Mouse (Mus musculus): Measurements from ENCODE around the gene Txndc12.
A peak's percentile ranks its signal among the peaks of the same experiment; 100 is the strongest.

Gene Txndc12

DNA sequence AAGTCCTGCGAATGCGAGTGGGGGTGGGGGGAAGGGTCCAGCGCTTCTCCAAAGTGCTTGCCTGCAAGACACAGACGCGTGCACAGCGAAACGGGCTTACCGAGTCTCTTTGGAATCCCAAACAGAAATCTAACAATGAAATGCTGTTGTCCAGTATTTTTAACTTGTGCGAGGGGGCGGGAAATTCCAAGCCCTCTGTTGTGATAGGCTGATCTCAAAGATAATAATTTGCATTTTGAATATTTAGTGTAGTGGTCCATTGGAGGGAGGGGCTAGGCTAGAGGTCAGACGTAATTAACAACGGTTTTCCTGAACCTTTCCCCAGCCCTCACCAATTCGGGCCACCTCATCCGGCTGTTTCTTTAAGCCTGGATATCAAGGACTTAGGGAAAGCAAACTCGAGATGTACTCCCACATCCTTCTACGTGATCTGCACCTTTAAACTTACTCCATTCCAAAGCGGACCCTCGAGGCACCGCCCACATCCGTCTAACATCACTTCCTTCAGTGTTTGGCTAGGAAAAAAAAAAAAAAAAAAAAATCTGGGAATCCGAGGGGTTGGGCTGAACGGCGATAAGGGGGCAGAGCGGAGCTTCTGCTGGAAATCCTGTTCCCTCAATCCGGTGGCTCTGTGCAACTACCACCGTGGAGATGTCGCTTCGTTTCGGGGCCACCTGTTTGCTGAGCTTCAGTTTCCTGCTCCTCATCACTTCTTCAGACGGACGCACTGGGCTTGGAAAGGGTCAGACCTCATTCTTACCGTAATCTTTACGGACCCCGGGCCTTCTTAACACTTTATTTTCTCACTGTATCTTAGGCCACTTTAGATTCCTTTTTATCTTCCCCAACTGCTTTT, at the start of gene Txndc12:
TSS of gene Txndc12 (plus strand) at position 487 of the 856 bp plus-strand sequence.
- ATAC-seq (ENCODE audit: insufficient number of reproducible peaks, low FRiP score, low TSS enrichment): peak; percentile 70

DNA sequence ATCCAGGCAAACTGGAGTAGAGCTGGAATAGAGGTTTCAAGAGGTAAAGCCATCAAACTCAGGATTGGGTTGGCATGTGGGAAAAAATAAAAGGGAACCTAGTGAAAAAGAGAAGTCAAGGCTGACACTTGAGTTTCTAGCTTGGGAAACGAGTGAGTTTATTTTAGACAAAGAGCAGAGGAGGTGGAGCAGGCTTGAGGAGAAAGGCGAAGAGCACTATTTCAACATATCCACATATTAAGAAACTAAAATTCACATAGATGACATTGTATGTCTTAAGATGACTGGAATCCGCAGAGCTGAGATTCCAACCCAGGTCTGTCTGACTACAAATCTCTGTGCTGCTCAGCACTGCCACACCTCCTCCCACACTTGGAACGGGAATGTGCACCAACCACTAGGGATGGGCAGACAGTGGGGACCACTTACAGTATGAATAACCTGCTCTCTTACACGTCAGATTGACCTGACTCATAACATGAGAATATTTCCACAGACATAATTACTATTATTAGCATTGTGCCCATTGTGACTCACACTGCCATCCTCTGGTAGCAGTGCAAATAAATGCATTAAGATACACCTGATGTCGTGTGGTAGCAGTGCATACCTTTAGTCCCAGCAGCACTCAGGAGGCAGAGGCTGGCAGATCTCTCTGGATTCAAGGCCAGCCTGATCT, 45.0 kb upstream of the Txndc12 start:
- ATAC-seq (ENCODE audit: insufficient number of reproducible peaks, low FRiP score, low TSS enrichment): no peak

GRCm38 (mm10) chr4:108790507-108790906, 43.9 kb upstream of the Txndc12 start:
- no peak for ATAC-seq (ENCODE audit: insufficient number of reproducible peaks, low FRiP score, low TSS enrichment)

GRCm38 (mm10) chr4:108793941-108794340, 40.5 kb upstream of the Txndc12 start:
- no peak for ATAC-seq (ENCODE audit: insufficient number of reproducible peaks, low FRiP score, low TSS enrichment)

GRCm38 (mm10) chr4:108796701-108797100, 37.7 kb upstream of the Txndc12 start:
- no peak for ATAC-seq (ENCODE audit: insufficient number of reproducible peaks, low FRiP score, low TSS enrichment)

DNA sequence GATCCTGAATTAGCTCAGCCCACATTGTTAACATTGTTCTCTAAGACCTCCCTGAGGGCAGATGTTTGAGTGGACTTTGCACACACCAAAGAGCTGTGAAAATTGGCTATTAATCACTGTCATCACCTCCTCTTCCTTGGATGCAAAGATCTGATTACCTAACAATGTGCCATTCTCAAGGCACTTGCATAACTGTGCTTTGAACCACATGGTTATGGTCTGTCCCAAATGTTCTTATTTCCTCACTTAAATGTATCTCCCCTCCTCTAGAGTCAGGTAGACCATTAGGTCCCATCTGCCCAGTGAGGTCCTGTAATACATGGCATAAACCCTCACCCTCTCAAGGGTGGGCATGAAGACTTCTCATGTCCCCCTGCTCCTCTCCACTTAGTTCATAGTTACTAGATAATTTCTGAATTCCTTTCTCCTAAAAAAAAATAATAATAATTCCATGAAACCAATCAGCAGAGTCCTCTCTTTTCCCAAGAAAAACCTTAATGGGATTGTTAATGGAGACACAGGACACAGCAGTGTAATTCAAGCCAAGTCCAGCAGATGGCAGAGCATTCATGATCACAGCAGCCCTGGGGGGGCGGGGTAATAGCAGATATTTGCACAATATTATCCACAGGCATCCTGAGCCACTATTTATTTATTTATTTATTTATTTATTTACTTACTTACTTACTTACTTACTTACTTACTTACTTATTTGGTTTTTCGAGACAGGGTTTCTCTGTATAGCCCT, 36.1 kb upstream of the Txndc12 start:
- ATAC-seq (ENCODE audit: insufficient number of reproducible peaks, low FRiP score, low TSS enrichment): no peak

DNA sequence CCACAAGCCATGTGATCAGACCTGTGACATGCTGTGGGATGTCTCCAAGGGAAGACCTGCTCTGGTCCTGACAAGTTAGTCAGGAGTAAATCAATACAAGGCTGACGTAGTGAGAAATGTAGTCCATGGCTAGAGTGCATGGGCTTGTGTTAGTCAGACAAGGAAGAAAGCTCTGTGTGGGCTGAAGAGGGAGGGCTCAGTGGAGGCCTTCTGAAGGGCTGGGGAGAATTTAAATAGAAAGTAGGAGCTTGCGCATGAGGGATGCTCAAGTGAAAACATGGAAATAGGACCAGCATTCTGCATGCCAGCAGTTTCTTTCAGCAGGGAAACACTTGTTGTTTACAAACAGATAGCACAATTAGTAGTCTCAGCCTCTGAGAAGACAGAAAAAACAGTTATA, 30.9 kb upstream of the Txndc12 start:
- ATAC-seq (ENCODE audit: insufficient number of reproducible peaks, low FRiP score, low TSS enrichment): no peak

DNA sequence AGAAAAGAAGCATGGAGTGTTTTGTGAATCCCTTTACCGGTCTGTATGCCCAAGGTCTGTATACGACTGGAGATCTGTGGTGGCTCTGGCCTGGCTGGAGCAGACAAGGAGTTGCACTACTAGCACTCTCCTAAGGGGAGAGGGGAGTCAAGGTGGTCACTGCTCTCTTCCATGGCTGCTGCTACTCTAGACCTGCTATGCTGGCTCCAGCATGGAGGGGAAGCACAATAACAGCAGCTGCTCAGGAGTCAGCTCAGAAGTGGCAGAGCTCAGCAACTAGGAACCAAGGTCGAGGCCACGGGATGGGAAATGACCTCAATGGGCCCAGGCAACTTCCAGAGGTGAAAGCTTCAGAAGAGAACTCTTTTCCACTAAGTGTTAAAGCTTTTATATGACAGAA, 23.3 kb upstream of the Txndc12 start:
- no peak for ATAC-seq (ENCODE audit: insufficient number of reproducible peaks, low FRiP score, low TSS enrichment)

DNA sequence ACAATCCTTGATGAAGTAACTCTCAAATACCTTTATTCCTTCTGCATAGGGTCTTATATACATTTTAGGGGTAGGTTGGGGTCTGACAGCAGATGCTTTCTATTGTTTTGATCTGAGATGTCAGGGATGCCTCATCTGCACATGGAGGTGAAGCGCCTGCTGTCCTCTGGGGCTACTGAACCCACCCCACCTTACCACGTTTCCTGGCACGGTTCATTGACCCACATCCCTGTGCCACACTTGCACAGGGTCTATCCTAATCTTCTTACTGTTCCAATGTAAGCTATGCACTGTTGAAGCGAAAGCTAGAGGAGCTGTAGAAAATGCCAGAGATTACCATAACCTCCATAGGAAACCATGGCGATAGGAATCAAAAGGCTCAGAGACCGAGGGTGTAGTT, 22.9 kb upstream of the Txndc12 start:
- no peak for ATAC-seq (ENCODE audit: insufficient number of reproducible peaks, low FRiP score, low TSS enrichment)

DNA sequence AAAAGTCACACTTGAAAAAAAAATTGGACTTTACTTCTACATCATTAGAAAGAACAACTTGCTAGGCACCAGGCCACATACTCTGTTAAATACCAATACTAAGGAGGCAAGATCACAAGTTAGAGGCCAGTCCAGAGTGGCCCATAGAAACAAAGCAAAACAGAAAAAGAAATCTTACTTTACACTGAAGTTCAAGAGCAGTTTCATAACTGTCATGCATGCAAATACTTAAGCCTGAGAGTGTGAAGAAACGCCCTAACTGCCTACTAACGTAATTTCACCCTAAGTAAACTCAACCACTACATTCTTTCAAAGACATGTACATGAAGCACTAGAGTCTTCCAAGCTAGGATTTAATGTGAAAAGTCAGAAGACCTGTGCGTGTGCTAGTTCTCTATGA, 8.7 kb upstream of the Txndc12 start:
- no peak for ATAC-seq (ENCODE audit: insufficient number of reproducible peaks, low FRiP score, low TSS enrichment)

DNA sequence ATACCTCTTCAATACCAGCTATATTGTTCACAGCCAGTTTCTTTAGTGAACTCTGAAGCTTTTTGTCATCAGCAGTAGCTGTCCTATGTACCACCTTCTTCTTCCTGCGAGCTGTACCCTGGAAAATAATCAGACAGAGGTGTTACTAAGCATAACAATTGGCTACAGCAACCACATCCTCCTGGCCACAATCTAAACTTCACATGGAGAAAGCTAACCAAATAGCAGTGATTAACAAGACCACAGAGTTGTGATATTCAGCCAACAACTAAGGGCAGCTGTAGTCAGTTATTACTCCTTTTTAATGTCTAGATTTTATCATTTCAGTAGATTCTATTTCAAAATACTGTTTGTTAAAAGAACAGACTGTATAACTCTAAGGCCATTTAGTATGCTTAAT, 8.3 kb upstream of the Txndc12 start:
- ATAC-seq (ENCODE audit: insufficient number of reproducible peaks, low FRiP score, low TSS enrichment): no peak

- no peak for ATAC-seq (ENCODE audit: insufficient number of reproducible peaks, low FRiP score, low TSS enrichment)
Observed at GRCm38 (mm10) chr4:108826643-108827042, 7.8 kb upstream of the Txndc12 start.

- ATAC-seq (ENCODE audit: insufficient number of reproducible peaks, low FRiP score, low TSS enrichment): no peak
Observed at GRCm38 (mm10) chr4:108830698-108831097, 3.7 kb upstream of the Txndc12 start.

DNA sequence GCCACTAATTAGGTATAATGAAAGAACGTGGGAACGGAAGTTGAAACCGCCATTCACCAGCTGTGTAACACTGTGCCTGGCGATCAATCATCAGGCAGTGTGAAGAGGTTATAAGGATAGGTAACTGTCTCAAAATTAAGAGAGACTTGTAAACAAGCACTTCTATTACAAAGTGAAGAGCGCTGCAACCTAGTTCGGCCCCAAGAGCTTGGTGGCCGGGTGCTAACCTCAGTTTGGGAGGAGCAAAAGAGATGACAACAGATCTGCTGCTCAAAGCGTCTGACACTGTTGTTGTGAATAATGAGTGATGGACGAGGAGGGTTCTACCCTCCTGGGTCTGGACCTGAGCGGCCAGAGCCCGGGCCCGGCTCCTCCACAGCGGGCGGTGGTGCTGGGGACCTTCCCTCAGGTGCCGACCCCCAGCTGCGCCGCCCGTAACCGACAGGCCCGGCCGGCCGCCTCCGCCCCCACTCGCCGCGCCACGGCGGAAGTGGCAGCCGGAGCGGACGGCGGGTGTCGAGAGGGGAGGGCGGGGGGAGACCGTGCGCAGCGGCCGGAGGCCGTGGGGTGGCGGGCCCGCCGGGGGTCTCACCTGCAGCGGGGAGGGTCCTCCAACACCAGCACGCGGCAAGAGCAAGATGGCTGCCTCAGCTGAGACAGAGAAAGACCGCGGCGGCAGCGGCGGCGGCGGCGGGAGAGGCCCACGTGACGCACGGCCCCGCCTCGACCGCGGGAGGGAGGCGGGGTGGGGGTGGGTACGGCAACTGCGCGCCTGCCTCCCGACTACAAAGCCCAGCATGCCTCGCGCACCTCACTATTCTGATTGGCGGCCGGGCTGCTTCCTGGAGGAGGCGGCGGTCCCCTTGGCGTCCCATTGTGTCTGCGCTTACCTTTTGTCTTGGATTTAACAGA, 1.2 kb upstream of the Txndc12 start, which contains the start of gene Btf3l4:
TSS of gene Btf3l4 (minus strand) at position 699 of the 912 bp plus-strand sequence.
- peak; percentile 86 for ATAC-seq (ENCODE audit: insufficient number of reproducible peaks, low FRiP score, low TSS enrichment)

DNA sequence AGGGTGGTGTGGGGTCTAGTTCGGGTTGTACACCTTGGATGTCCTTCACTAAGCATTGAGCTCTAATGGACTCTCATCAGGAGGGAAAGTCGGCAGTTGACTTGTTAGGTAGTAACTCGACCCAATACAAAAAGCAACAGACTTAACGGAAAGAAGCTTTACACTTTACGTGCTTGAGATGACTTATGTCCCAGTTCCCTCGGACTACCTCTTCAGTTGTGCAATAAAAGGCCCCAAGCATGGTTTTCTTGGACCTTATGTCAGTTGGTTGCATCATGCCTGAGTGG, 630 bp upstream of the Txndc12 start:
- 0 out of 2 replicates have a peak, but pooled peaks have one; percentile 12 for ATAC-seq (ENCODE audit: insufficient number of reproducible peaks, low FRiP score, low TSS enrichment)

DNA sequence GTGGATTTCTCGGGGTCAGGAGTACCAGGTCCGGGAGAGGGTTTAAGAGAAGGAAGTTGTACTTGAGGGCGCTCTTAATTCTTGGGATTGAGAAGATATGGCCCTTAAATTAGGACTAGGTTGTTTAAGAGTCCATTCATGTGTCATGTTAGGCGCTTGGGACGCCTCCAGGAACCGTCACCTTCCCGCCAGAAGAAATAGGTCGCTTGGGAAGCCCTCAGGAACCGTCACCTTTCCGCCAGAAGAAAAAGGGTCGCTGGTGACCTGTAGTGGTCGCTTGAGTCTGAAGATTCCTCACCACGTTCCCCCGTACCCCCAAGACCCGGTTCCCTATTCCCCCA, 540 bp downstream of the Txndc12 start:
- no peak for ATAC-seq (ENCODE audit: insufficient number of reproducible peaks, low FRiP score, low TSS enrichment)

DNA sequence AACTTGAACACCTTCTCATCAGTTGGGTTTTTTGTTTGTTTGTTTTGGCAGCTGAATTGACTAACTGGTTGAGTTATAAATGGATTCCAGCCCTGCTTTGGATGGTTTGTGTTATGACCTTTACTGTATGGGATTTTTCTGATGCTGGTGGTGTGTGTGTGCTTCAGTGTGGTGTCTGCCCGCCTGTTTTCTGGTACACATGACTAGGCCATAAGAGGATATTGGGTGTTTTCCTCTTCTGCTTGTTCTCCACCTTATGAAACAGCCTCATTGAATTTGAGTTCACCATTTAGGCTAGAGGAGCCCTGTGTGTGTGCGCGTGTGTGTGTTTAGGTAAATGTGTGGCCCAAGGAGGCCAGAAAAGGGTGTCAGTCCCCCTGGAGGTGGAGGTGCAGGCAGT, 1.1 kb downstream of the Txndc12 start:
- ATAC-seq (ENCODE audit: insufficient number of reproducible peaks, low FRiP score, low TSS enrichment): no peak

- no peak for ATAC-seq (ENCODE audit: insufficient number of reproducible peaks, low FRiP score, low TSS enrichment)
Observed at GRCm38 (mm10) chr4:108838031-108838430, 3.6 kb downstream of the Txndc12 start.

DNA sequence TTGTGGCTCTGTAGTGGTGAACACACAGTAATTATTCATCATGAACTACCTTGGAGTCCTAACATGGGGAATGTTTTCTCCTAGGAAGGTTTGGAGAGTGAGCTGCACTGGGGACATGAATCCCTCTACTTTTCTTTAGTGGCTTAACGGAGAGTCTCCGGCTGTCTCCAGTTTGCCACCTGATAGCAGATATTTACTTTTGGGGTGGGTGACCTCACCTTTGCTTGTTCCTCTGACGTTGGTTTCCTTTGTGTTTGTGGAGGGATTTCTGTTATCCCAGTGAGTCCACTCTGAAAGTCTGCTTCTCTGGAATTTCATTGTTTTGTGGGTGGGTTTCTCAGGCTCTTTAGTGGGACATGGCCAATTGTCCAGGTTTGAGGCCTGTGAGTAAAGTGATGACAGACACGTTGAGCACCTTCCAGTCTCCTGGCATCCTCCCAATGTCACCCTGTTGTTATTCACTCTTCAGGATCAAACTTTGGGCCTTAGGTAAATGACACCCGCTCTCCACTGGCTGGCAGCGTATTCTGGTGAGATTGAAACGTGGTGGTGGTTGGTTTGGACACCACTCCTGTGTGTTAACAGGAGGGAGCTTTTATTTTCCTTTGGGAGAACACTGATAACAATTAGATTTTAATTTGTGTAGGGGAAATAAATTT, 7.6 kb downstream of the Txndc12 start:
- no peak for ATAC-seq (ENCODE audit: insufficient number of reproducible peaks, low FRiP score, low TSS enrichment)

GRCm38 (mm10) chr4:108843336-108843735, 8.9 kb downstream of the Txndc12 start:
- no peak for ATAC-seq (ENCODE audit: insufficient number of reproducible peaks, low FRiP score, low TSS enrichment)
